Mouse (Mus musculus): Measurements from ENCODE around the gene Ptrh2. TPM values are rescaled to one million over a fixed set of nuclear protein-coding genes. Genes with fewer than 3 reads are reported as not detected.

The Ptrh2 gene
- total RNA-seq, 1 experiment from 2014 or later: 26.0 TPM

- ATAC-seq (replicated peaks in 1 of 2; ENCODE audit: insufficient read depth in 1 of 2, low FRiP score in 2 of 2, low TSS enrichment in 1 of 2, low read depth in 1 of 2, poor library complexity in 2 of 2, severe bottlenecking in 2 of 2): no peak
Measured at GRCm38 (mm10) chr11:86662986-86663895, 20.5 kb upstream of the Ptrh2 start.

DNA sequence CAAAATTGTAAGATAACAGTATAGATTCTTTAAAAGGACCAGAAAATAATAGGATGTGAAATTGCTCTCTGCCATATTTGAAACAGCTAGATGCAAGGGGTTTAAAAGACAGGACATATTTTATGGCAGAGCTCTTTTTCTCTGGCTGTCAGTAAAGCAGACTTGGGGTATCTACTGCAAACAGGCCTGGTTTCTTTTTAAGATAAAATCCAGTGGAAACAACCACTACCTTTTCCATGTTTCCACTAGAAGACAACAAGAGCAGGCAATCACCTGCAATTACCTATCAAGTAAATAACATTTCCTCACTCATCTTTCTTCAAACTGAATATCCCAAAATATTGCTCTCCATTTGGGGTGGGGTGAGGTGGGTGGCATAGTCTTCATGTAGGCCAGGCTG lies 19.8 kb upstream of the Ptrh2 start:
- ATAC-seq (replicated peaks in 1 of 2; ENCODE audit: insufficient read depth in 1 of 2, low FRiP score in 2 of 2, low TSS enrichment in 1 of 2, low read depth in 1 of 2, poor library complexity in 2 of 2, severe bottlenecking in 2 of 2): no peak

DNA sequence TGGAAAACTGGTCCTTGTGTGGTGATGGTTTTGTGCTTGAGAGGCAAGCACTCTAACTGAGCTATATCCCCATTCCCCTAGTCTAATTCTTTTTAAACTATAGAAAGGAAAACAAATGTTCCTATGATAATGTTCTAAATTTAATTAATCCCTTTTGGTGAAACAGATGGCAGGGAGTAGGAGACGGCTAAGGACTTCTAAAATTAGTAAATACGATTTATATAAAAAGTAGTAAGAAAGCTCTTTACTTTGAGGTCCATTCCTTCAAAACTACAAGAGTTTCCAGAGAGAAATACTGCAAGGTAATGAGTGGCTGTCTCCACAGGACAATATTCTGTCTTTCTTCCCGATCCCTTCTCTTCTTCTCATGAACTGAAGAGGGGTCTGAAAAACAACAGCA lies 19.4 kb upstream of the Ptrh2 start:
- no peak for ATAC-seq (replicated peaks in 1 of 2; ENCODE audit: insufficient read depth in 1 of 2, low FRiP score in 2 of 2, low TSS enrichment in 1 of 2, low read depth in 1 of 2, poor library complexity in 2 of 2, severe bottlenecking in 2 of 2)

GRCm38 (mm10) chr11:86667553-86667952 lies 16.2 kb upstream of the Ptrh2 start:
- no peak for ATAC-seq (replicated peaks in 1 of 2; ENCODE audit: insufficient read depth in 1 of 2, low FRiP score in 2 of 2, low TSS enrichment in 1 of 2, low read depth in 1 of 2, poor library complexity in 2 of 2, severe bottlenecking in 2 of 2)

DNA sequence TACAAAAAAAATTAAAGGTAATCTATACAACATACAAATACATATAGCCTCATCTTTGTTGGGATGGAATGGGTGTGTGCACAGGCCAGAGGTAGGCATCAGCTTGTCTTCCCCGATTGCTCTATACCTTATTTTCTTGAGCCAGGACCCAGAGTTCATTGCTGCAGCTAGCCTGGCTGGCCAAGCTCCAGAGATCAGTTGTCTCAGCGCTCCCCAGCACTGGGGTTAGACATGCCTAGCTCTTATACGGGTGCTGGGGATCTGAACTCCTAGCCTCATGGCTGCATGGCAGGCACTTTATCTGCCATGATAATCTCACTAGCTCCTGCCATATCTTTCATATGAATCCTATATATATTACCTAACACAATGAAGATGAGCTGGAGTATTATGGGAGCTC lies 15.6 kb upstream of the Ptrh2 start:
- ATAC-seq (replicated peaks in 1 of 2; ENCODE audit: insufficient read depth in 1 of 2, low FRiP score in 2 of 2, low TSS enrichment in 1 of 2, low read depth in 1 of 2, poor library complexity in 2 of 2, severe bottlenecking in 2 of 2): no peak

- no peak for ATAC-seq (replicated peaks in 1 of 2; ENCODE audit: insufficient read depth in 1 of 2, low FRiP score in 2 of 2, low TSS enrichment in 1 of 2, low read depth in 1 of 2, poor library complexity in 2 of 2, severe bottlenecking in 2 of 2)
Measured at GRCm38 (mm10) chr11:86671041-86671675, 12.6 kb upstream of the Ptrh2 start.

GRCm38 (mm10) chr11:86672772-86673171 lies 11.0 kb upstream of the Ptrh2 start:
- ATAC-seq (replicated peaks in 1 of 2; ENCODE audit: insufficient read depth in 1 of 2, low FRiP score in 2 of 2, low TSS enrichment in 1 of 2, low read depth in 1 of 2, poor library complexity in 2 of 2, severe bottlenecking in 2 of 2): no peak

DNA sequence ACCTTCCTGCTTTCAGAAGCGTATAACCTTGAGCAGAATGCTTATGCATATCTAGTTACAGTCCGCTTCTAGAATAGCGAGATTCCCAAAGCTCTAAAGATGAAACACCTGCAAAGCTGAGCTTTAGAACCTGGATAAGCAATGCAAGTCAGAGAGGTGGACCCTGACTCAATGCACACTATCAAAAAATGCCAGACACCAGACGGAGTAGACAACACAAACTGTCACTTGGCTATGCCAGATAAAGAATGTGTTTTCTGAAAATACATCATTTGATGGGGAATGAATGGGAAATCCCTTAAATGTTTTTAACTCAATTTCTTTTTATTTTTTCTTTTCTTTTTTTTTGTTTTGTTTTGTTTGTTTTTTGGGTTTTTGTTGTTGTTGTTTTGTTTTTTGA lies 8.3 kb upstream of the Ptrh2 start:
- ATAC-seq (replicated peaks in 1 of 2; ENCODE audit: insufficient read depth in 1 of 2, low FRiP score in 2 of 2, low TSS enrichment in 1 of 2, low read depth in 1 of 2, poor library complexity in 2 of 2, severe bottlenecking in 2 of 2): no peak

GRCm38 (mm10) chr11:86678957-86679356 lies 4.8 kb upstream of the Ptrh2 start:
- ATAC-seq (replicated peaks in 1 of 2; ENCODE audit: insufficient read depth in 1 of 2, low FRiP score in 2 of 2, low TSS enrichment in 1 of 2, low read depth in 1 of 2, poor library complexity in 2 of 2, severe bottlenecking in 2 of 2): no peak

GRCm38 (mm10) chr11:86680729-86681128 lies 3.1 kb upstream of the Ptrh2 start:
- ATAC-seq (replicated peaks in 1 of 2; ENCODE audit: insufficient read depth in 1 of 2, low FRiP score in 2 of 2, low TSS enrichment in 1 of 2, low read depth in 1 of 2, poor library complexity in 2 of 2, severe bottlenecking in 2 of 2): no peak

GRCm38 (mm10) chr11:86681423-86681822 lies 2.4 kb upstream of the Ptrh2 start:
- ATAC-seq (replicated peaks in 1 of 2; ENCODE audit: insufficient read depth in 1 of 2, low FRiP score in 2 of 2, low TSS enrichment in 1 of 2, low read depth in 1 of 2, poor library complexity in 2 of 2, severe bottlenecking in 2 of 2): no peak

- ATAC-seq (replicated peaks in 1 of 2; ENCODE audit: insufficient read depth in 1 of 2, low FRiP score in 2 of 2, low TSS enrichment in 1 of 2, low read depth in 1 of 2, poor library complexity in 2 of 2, severe bottlenecking in 2 of 2): no peak
Measured at GRCm38 (mm10) chr11:86682861-86683260, 924 bp upstream of the Ptrh2 start.

GRCm38 (mm10) chr11:86684126-86685012 lies 584 bp downstream of the Ptrh2 start:
- ATAC-seq (replicated peaks in 1 of 2; ENCODE audit: insufficient read depth in 1 of 2, low FRiP score in 2 of 2, low TSS enrichment in 1 of 2, low read depth in 1 of 2, poor library complexity in 2 of 2, severe bottlenecking in 2 of 2): no peak; a peak in 1 of 4 replicates

DNA sequence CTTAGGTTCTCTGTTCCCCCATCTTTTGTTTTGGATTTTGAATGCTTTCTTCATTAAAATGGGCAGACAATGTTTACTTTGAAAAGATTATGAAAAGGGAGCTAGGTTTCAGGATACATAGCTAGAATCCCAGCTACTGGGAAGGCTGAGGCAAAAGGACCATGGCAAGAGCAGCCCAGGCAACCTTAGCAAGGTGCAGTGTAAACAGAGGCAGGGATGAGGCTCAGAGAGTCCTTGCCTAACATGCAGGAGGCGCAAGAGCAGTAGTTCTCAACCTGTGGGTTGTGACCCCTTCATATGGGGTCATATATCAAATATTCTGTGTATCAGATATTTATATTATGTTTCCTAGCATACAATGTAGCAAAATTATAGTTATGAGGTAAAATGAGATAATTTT lies 1.6 kb downstream of the Ptrh2 start:
- no peak for ATAC-seq (replicated peaks in 1 of 2; ENCODE audit: insufficient read depth in 1 of 2, low FRiP score in 2 of 2, low TSS enrichment in 1 of 2, low read depth in 1 of 2, poor library complexity in 2 of 2, severe bottlenecking in 2 of 2)

- ATAC-seq (replicated peaks in 1 of 2; ENCODE audit: insufficient read depth in 1 of 2, low FRiP score in 2 of 2, low TSS enrichment in 1 of 2, low read depth in 1 of 2, poor library complexity in 2 of 2, severe bottlenecking in 2 of 2): no peak
Measured at GRCm38 (mm10) chr11:86690383-86690782, 6.6 kb downstream of the Ptrh2 start.

DNA sequence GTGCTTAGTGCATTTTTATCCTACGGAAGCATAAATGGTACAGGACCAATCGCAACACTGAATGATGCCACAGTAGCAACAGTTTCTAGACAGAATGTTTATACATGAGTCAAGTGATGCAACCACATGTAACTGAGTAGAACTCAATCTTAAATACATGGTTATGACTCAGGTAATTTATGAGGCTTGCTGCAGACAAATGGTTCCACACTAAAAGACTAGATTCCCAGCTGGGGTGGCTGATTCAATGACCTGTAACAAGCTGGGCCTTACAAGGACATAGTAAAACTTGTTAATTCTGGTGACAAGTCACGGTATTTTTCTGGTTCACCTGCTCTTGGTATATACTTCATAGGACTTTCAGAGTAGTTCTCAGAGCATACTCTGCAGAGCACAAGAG lies 7.7 kb downstream of the Ptrh2 start:
- ATAC-seq (replicated peaks in 1 of 2; ENCODE audit: insufficient read depth in 1 of 2, low FRiP score in 2 of 2, low TSS enrichment in 1 of 2, low read depth in 1 of 2, poor library complexity in 2 of 2, severe bottlenecking in 2 of 2): no peak

- ATAC-seq (replicated peaks in 1 of 2; ENCODE audit: insufficient read depth in 1 of 2, low FRiP score in 2 of 2, low TSS enrichment in 1 of 2, low read depth in 1 of 2, poor library complexity in 2 of 2, severe bottlenecking in 2 of 2): no peak
Measured at GRCm38 (mm10) chr11:86691956-86692355, 8.2 kb downstream of the Ptrh2 start.

- no peak for ATAC-seq (replicated peaks in 1 of 2; ENCODE audit: insufficient read depth in 1 of 2, low FRiP score in 2 of 2, low TSS enrichment in 1 of 2, low read depth in 1 of 2, poor library complexity in 2 of 2, severe bottlenecking in 2 of 2)
Measured at GRCm38 (mm10) chr11:86692546-86692945, 8.8 kb downstream of the Ptrh2 start.
